Mouse (Mus musculus) bone marrow, adult 2 months (tissue): ENCODE measurements around the gene Mid1.

Experiments used
- CTCF ChIP-seq: fragments of 200-500 bp; IDR thresholded peaks from 2 replicates; pipeline ENCODE4 v1.5.1; 2011; ENCODE audit warnings: low read length, control low read depth; ENCODE audit not compliant: control insufficient read depth, insufficient read depth
- POLR2A ChIP-seq: fragments of 200-500 bp; IDR thresholded peaks from 2 replicates; pipeline ENCODE4 v1.6.1; 2011; ENCODE audit warnings: low read depth, mild to moderate bottlenecking, control low read depth, low read length, borderline replicate concordance; ENCODE audit not compliant: control insufficient read depth

GRCm38 (mm10) chrX:169797148-169797547 lies 112.1 kb downstream of the Mid1 start:
- no peak for TF ChIP-seq CTCF
- no peak for TF ChIP-seq POLR2A
